Mouse (Mus musculus) hindbrain, embryonic 16.5 days (tissue): Measurements from ENCODE around the gene Frmd5. TPM values are rescaled to one million over a fixed set of nuclear protein-coding genes. Genes with fewer than 3 reads are reported as not detected.

Experiments
- ATAC-seq: fragments of 200-750 bp; cut with Nextera tagmentation; 2 replicates; pipeline ENCODE4 v1.8.0; 2017; ENCODE audit warnings: moderate TSS enrichment, moderate library complexity
- H3K27ac ChIP-seq: fragments of 300-500 bp; sonication (generic); 2 replicates; pipeline ENCODE4 v1.5.1; 2014; ENCODE audit warnings: low read depth, mild to moderate bottlenecking, control low read depth, low read length, moderate library complexity
- H3K27me3 ChIP-seq: fragments of 300-500 bp; sonication (generic); replicated peaks from 2 replicates; pipeline ENCODE4 v1.6.1; 2014; ENCODE audit warnings: low read length; ENCODE audit not compliant: control insufficient read depth, insufficient read depth
- H3K36me3 ChIP-seq: fragments of 300-500 bp; sonication (generic); 2 replicates; pipeline ENCODE4 v1.6.1; 2014; ENCODE audit warnings: mild to moderate bottlenecking, low read length, moderate library complexity, mixed read lengths; ENCODE audit not compliant: control insufficient read depth, insufficient read depth
- H3K4me1 ChIP-seq: fragments of 300-500 bp; sonication (generic); 2 replicates; pipeline ENCODE4 v1.6.1; 2014; ENCODE audit warnings: low read depth, low read length; ENCODE audit not compliant: control insufficient read depth, insufficient read depth
- H3K4me2 ChIP-seq: fragments of 300-500 bp; sonication (generic); 2 replicates; pipeline ENCODE4 v1.6.1; 2014; ENCODE audit warnings: mild to moderate bottlenecking, low read length, control low read depth, moderate library complexity
- H3K4me3 ChIP-seq: fragments of 300-500 bp; sonication (generic); 2 replicates; pipeline ENCODE4 v1.5.1; 2014; ENCODE audit warnings: mild to moderate bottlenecking, low read length, control low read depth, moderate library complexity
- H3K9ac ChIP-seq: fragments of 300-500 bp; sonication (generic); 2 replicates; pipeline ENCODE4 v1.6.1; 2014; ENCODE audit warnings: low read depth, mild to moderate bottlenecking, control low read depth, low read length, moderate library complexity
- H3K9me3 ChIP-seq: fragments of 300-500 bp; sonication (generic); 2 replicates; pipeline ENCODE4 v1.6.1; 2014; ENCODE audit warnings: mild to moderate bottlenecking, low read length, moderate library complexity; ENCODE audit not compliant: control insufficient read depth
- WGBS: fragments of 180-500 bp; shearing (Covaris S2); extraction: QIAGEN DNeasy Blood & Tissue Kit; methylation state at CpG from one replicate; pipeline ENCODE4 v1.1.7; 2014; 5-methylcytosine and 5-hydroxymethylcytosine counted together
- polyA plus RNA-seq: library from polyadenylated mRNA; unstranded; fragments of >200 nt; fragmentation: Nextera tagmentation; extraction: Ambion mirVana; gene quantifications from 2 replicates; pipeline ENCODE4 v1.2.1, GENCODE M21; 2015

The Frmd5 gene
- polyA plus RNA-seq, 1 experiment from 2014 or later: 23.8 TPM

GRCm38 (mm10) chr2:121788415-121788814 is 18.5 kb downstream of the Frmd5 start:
- Histone ChIP-seq H3K4me2 (no peak overlapping the region), H3K36me3 (no peaks in the 10 kb centered on the region), H3K27ac (no peak overlapping the region), H3K9ac (no peak overlapping the region), H3K9me3 (no peaks in the 10 kb centered on the region), H3K4me1 (no peaks in the 10 kb centered on the region), H3K27me3 (no peaks in the 10 kb centered on the region), H3K4me3 (no peak overlapping the region)
- 74% methylated on average over 2 of the region's 2 CpGs for WGBS
- no peak for ATAC-seq

GRCm38 (mm10) chr2:121787767-121788166 is 19.1 kb downstream of the Frmd5 start:
- no peaks in the 10 kb centered on the region for H3K9me3 ChIP-seq
- H3K9ac ChIP-seq: no peak overlapping the region
- no peaks in the 10 kb centered on the region for H3K36me3 ChIP-seq
- H3K27ac ChIP-seq: no peak overlapping the region
- no peaks in the 10 kb centered on the region for H3K27me3 ChIP-seq
- H3K4me3 ChIP-seq: no peak overlapping the region
- 72% methylated on average over 12 of the region's 13 CpGs for WGBS
- no peak overlapping the region for H3K4me2 ChIP-seq
- ATAC-seq: no peak
- no peaks in the 10 kb centered on the region for H3K4me1 ChIP-seq

- WGBS: 67% methylated on average over 7 of the region's 7 CpGs
- H3K36me3 ChIP-seq: no peaks in the 10 kb centered on the region
- H3K27me3 ChIP-seq: no peaks in the 10 kb centered on the region
- ATAC-seq: no peak
- no peak overlapping the region for H3K9ac ChIP-seq
- H3K27ac ChIP-seq: no peak overlapping the region
- no peaks in the 10 kb centered on the region for H3K9me3 ChIP-seq
- H3K4me2 ChIP-seq: no peak overlapping the region
- H3K4me3 ChIP-seq: no peak overlapping the region
- no peaks in the 10 kb centered on the region for H3K4me1 ChIP-seq
Measured at GRCm38 (mm10) chr2:121787271-121787670, 19.6 kb downstream of the Frmd5 start.

GRCm38 (mm10) chr2:121776219-121776618 is 30.7 kb downstream of the Frmd5 start:
- ATAC-seq: no peak
- H3K27ac ChIP-seq: no peak overlapping the region

GRCm38 (mm10) chr2:121764851-121765250 is 42.0 kb downstream of the Frmd5 start:
- H3K36me3 ChIP-seq: no peaks in the 10 kb centered on the region
- ATAC-seq: no peak
- H3K27me3 ChIP-seq: no peaks in the 10 kb centered on the region
- 53% methylated on average over 5 of the region's 5 CpGs for WGBS
- H3K4me3 ChIP-seq: no peak overlapping the region
- no peak overlapping the region for H3K27ac ChIP-seq
- no peaks in the 10 kb centered on the region for H3K4me1 ChIP-seq
- no peak overlapping the region for H3K9ac ChIP-seq
- H3K9me3 ChIP-seq: peaks cover 3% of the 10 kb centered on the region; the same call in 1 of the 2 replicates
- no peak overlapping the region for H3K4me2 ChIP-seq

More at GRCm38 (mm10) chr2:121776219-121776618, 30.7 kb downstream of the Frmd5 start:
- Histone ChIP-seq H3K27me3 (no peaks in the 10 kb centered on the region), H3K9ac (no peak overlapping the region), H3K4me3 (no peak overlapping the region), H3K4me2 (no peak overlapping the region), H3K9me3 (no peaks in the 10 kb centered on the region), H3K4me1 (no peaks in the 10 kb centered on the region), H3K36me3 (no peaks in the 10 kb centered on the region)
- 81% methylated on average over 7 of the region's 7 CpGs for WGBS

GRCm38 (mm10) chr2:121761861-121762260 is 45.0 kb downstream of the Frmd5 start:
- H3K27me3 ChIP-seq: no peaks in the 10 kb centered on the region
- H3K36me3 ChIP-seq: no peaks in the 10 kb centered on the region
- H3K9me3 ChIP-seq: no peaks in the 10 kb centered on the region
- H3K9ac ChIP-seq: no peak overlapping the region
- ATAC-seq: no peak
- no peaks in the 10 kb centered on the region for H3K4me1 ChIP-seq
- no peak overlapping the region for H3K27ac ChIP-seq
- no peak overlapping the region for H3K4me2 ChIP-seq
- 96% methylated on average over 5 of the region's 5 CpGs for WGBS
- no peak overlapping the region for H3K4me3 ChIP-seq

GRCm38 (mm10) chr2:121761281-121761795 is 45.5 kb downstream of the Frmd5 start:
- 91% methylated on average over 11 of the region's 11 CpGs for WGBS
- ATAC-seq: no peak
- H3K36me3 ChIP-seq: no peaks in the 10 kb centered on the region
- H3K9me3 ChIP-seq: no peaks in the 10 kb centered on the region
- no peak overlapping the region for H3K27ac ChIP-seq
- H3K27me3 ChIP-seq: no peaks in the 10 kb centered on the region
- H3K4me3 ChIP-seq: no peak overlapping the region
- no peak overlapping the region for H3K9ac ChIP-seq
- H3K4me1 ChIP-seq: no peaks in the 10 kb centered on the region
- H3K4me2 ChIP-seq: no peak overlapping the region

- H3K36me3 ChIP-seq: no peaks in the 10 kb centered on the region
- WGBS: 94% methylated on average over 9 of the region's 9 CpGs
- no peaks in the 10 kb centered on the region for H3K9me3 ChIP-seq
- H3K9ac ChIP-seq: no peak overlapping the region
- H3K4me2 ChIP-seq: no peak overlapping the region
- H3K27ac ChIP-seq: no peak overlapping the region
- no peaks in the 10 kb centered on the region for H3K4me1 ChIP-seq
- no peaks in the 10 kb centered on the region for H3K27me3 ChIP-seq
- no peak for ATAC-seq
- H3K4me3 ChIP-seq: no peak overlapping the region
Measured at GRCm38 (mm10) chr2:121760646-121761045, 46.2 kb downstream of the Frmd5 start.

GRCm38 (mm10) chr2:121758258-121758657 is 48.6 kb downstream of the Frmd5 start:
- Histone ChIP-seq H3K27me3 (no peaks in the 10 kb centered on the region), H3K4me2 (no peak overlapping the region), H3K9me3 (no peaks in the 10 kb centered on the region), H3K4me3 (no peak overlapping the region), H3K4me1 (peaks cover 3% of the 10 kb centered on the region), H3K27ac (no peak overlapping the region), H3K9ac (no peak overlapping the region), H3K36me3 (no peaks in the 10 kb centered on the region)
- ATAC-seq: no peak
- WGBS: 93% methylated on average over 8 of the region's 8 CpGs

- no peaks in the 10 kb centered on the region for H3K27me3 ChIP-seq
- H3K9ac ChIP-seq: no peak overlapping the region
- H3K27ac ChIP-seq: no peak overlapping the region
- no peaks in the 10 kb centered on the region for H3K36me3 ChIP-seq
- no peak overlapping the region for H3K4me2 ChIP-seq
- no peaks in the 10 kb centered on the region for H3K9me3 ChIP-seq
- 91% methylated on average over 1 of the region's 1 CpGs for WGBS
- no peak for ATAC-seq
- peaks cover 3% of the 10 kb centered on the region for H3K4me1 ChIP-seq
- H3K4me3 ChIP-seq: no peak overlapping the region
Measured at GRCm38 (mm10) chr2:121756336-121756735, 50.6 kb downstream of the Frmd5 start.
